Mouse (Mus musculus): Measurements from ENCODE around the gene Spred2.
"Not testable (repeated sequence)": the region's sequence is repeated elsewhere in the genome, so short reads cannot be mapped to it uniquely, and the experiment has no call there.

Gene Spred2

DNA sequence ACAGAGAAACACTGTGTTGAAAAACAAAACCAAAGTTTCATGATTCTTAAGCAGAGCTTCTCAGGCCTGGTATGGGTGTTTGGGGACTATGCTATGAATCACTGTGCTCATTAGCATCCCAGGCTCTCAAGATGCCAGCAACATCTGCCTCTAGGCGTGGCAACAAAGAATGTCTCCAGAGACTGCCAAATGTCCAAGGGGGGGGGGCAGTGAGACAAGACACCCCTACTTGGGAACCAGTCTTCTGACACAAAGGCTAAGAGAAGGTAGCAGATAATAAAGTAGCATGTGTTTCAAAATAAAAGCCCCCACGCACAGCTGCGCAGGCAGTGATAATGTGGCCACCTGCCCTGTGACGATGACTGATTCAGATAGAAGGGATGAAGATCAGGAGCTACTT, 119.1 kb downstream of the Spred2 start:
- in situ Hi-C loops (cut with MboI, MseI) = no loop called here

DNA sequence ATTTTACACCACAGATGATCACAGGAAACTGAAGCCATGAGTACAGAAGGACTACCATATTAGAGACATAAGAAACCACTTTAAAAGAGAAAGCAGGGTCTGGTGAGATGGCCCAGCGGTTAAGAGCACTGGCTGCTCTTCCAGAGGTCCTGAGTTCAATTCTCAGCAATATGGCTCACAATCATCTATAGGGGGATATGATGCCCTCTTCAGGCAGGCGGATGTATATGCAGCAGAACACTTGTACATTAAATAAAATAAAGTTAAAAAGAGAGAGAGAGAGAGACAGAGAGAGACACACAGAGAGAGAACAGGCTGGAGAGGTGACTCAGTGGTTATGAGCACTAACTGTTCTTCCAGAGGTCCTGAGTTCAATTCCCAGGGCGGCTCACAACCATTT, 121.4 kb downstream of the Spred2 start:
- in situ Hi-C loops (cut with MboI, MseI) = no loop called here

- in situ Hi-C loops (cut with MboI, MseI) = loop anchor here in 1 of 2 experiments (5.0 kb wide), 1 partner anchor 231 kb away; no protein-coding TSS in a partner anchor
Observed at GRCm38 (mm10) chr11:20052814-20053536, 128.8 kb downstream of the Spred2 start.

DNA sequence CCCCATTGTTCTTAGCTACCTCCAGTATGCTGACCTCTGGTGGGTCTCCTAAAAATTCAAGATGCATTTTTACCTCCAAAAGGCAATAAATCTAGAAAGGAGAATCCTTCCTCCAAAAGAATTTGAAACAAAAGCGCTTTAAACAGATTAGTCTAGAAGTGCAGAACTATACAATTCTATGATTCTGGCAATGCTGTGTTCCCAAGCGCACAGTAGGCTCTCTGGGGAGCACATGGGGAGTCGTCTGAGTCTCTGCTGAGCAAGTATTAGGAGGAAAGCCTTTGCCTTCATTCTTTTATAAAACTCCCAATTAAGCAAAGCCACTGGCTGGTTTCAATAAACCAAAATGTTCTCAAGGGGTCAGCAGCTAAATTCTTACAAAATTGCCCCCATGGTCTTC, 129.8 kb downstream of the Spred2 start:
- in situ Hi-C loops (cut with MboI, MseI) = loop anchor here in 1 of 2 experiments (5.0 kb wide), 1 partner anchor 232 kb away; no protein-coding TSS in a partner anchor

DNA sequence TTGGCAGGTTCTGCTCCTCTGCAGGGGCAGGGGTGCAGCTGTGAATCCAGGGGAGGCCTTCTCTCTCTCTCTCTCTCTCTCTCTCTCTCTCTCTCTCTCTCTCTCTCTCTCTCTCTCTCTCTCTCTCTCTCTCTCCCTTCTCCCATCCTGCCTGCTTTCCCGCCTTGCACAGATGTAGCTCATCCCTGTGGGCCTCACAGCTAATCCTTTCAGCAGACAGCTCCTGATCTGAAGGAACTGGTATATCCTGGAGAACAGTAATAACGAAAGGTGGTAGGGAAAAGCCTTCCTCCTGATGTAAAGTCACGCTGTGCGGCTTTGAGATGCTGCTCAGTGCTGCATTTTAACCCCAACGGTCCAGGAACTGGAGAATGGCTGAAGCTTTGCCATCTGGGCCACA, 130.4 kb downstream of the Spred2 start:
- in situ Hi-C loops (cut with MboI, MseI) = loop anchor here in 1 of 2 experiments (5.0 kb wide), 1 partner anchor 232 kb away; no protein-coding TSS in a partner anchor

DNA sequence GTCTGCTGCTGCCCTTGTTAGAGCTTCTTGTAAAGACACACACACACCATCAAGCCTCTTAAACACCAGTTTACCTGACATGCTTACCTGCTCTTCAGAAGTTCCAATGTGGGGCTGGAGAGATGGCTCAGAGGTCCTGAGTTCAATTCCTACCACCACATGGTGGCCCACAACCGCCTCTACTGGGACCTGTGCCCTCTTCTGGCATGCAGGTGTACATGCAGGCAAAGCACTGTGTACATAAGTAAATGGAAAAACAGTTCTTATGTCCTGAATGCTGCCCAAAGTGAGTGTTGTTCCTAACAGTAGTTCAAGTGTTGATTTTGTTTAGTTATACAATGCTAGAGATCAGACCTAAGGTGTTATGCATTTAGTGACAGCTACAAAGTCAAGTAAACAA, 132.0 kb downstream of the Spred2 start:
- in situ Hi-C loops (cut with MboI, MseI) = no loop called here

- in situ Hi-C loops (cut with MboI, MseI) = no loop called here
Observed at GRCm38 (mm10) chr11:20057429-20057828, 133.3 kb downstream of the Spred2 start.

- in situ Hi-C loops (cut with MboI, MseI) = no loop called here
Observed at GRCm38 (mm10) chr11:20059736-20060135, 135.6 kb downstream of the Spred2 start.

- in situ Hi-C loops (cut with MboI, MseI) = not testable (repeated sequence)
Observed at GRCm38 (mm10) chr11:20062801-20063200, 138.6 kb downstream of the Spred2 start.

- in situ Hi-C loops (cut with MboI, MseI) = not testable (repeated sequence)
Observed at GRCm38 (mm10) chr11:20064086-20064485, 139.9 kb downstream of the Spred2 start.

GRCm38 (mm10) chr11:20064926-20065325, 140.8 kb downstream of the Spred2 start:
- in situ Hi-C loops (cut with MboI, MseI) = no loop called here

- in situ Hi-C loops (cut with MboI, MseI) = no loop called here
Observed at GRCm38 (mm10) chr11:20066106-20066505, 141.9 kb downstream of the Spred2 start.

DNA sequence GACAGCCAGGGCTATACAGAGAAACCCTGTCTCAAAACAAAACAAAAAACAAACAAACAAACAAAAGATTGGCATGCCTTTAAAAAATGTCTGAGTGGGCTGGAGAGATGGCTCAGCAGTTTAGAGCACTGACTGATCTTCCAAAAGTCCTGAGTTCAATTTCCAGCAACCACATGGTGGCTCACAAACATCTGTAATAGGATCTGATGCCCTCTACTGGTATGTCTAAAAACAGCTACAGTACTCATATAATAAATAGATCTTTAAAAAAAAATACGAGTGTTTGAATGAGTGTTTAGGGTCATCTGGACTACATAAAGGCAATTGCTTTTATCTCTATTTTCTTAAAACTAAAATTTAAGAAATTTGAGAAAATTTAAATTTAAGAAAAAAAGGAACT, 143.3 kb downstream of the Spred2 start:
- in situ Hi-C loops (cut with MboI, MseI) = no loop called here

- in situ Hi-C loops (cut with MboI, MseI) = no loop called here
Observed at GRCm38 (mm10) chr11:20068346-20069004, 144.3 kb downstream of the Spred2 start.

DNA sequence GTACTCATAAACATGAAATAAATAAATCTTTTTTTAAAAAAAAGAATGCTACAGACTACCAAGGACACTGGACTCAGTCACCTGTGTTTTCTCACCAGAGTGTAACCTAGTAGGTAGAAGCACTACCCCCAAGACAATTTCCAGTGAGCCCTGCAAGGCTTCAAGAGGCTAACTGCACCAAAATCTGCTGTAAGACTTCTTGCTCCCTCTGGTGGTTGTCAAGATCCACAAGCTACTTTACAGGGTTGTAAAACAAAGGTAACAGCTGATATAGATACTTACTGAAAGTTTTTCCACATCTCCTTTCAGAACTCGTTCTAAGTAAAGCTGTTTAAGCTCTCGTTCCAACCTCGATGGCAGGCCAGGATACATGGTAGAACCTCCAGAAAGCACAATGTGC, 148.0 kb downstream of the Spred2 start:
- in situ Hi-C loops (cut with MboI, MseI) = loop anchor here in 1 of 2 experiments (5.0 kb wide), 1 partner anchor 250 kb away; no protein-coding TSS in a partner anchor

GRCm38 (mm10) chr11:20072826-20073225, 148.7 kb downstream of the Spred2 start:
- in situ Hi-C loops (cut with MboI, MseI) = loop anchor here in 1 of 2 experiments (5.0 kb wide), 1 partner anchor 251 kb away; no protein-coding TSS in a partner anchor

Data from T-helper 17 cell (primary cell).